Mouse (Mus musculus) intestine, postnatal 0 days (tissue): Measurements from ENCODE around the gene Tmem145. TPM values are rescaled to one million over a fixed set of nuclear protein-coding genes. Genes with fewer than 3 reads are reported as not detected.

Source experiments
- ATAC-seq: fragments of 200-750 bp; cut with Nextera tagmentation; 2 replicates; pipeline ENCODE4 v1.8.0; 2017; ENCODE audit warnings: mild to moderate bottlenecking, moderate TSS enrichment, moderate library complexity
- H3K27ac ChIP-seq: fragments of 300-500 bp; sonication (generic); 2 replicates; pipeline ENCODE4 v1.5.1; 2014; ENCODE audit warnings: mild to moderate bottlenecking, low read depth, low read length, moderate library complexity
- H3K27me3 ChIP-seq: fragments of 300-500 bp; sonication (generic); replicated peaks from 2 replicates; pipeline ENCODE4 v1.6.1; 2014; ENCODE audit warnings: low read length, mixed read lengths; ENCODE audit not compliant: control insufficient read depth, insufficient read depth
- H3K36me3 ChIP-seq: fragments of 300-500 bp; sonication (generic); 2 replicates; pipeline ENCODE4 v1.6.1; 2014; ENCODE audit warnings: mild to moderate bottlenecking, moderate library complexity; ENCODE audit not compliant: control insufficient read depth, insufficient read depth
- H3K4me1 ChIP-seq: fragments of 300-500 bp; sonication (generic); replicated peaks from 2 replicates; pipeline ENCODE4 v1.6.1; 2014; ENCODE audit warnings: antibody characterized with exemption, low read length, mixed read lengths; ENCODE audit not compliant: control insufficient read depth, insufficient read depth
- H3K4me2 ChIP-seq: fragments of 300-500 bp; sonication (generic); replicated peaks from 2 replicates; pipeline ENCODE4 v1.6.1; 2014; ENCODE audit warnings: low read depth, mild to moderate bottlenecking, moderate library complexity
- H3K4me3 ChIP-seq: fragments of 300-500 bp; sonication (generic); 2 replicates; pipeline ENCODE4 v1.5.1; 2014; ENCODE audit warnings: low read depth, low read length
- H3K9ac ChIP-seq: fragments of 300-500 bp; sonication (generic); 2 replicates; pipeline ENCODE4 v1.6.1; 2014; ENCODE audit warnings: mild to moderate bottlenecking, low read depth, low read length
- H3K9me3 ChIP-seq: fragments of 300-500 bp; sonication (generic); 2 replicates; pipeline ENCODE4 v1.6.1; 2016; ENCODE audit warnings: mixed run types; ENCODE audit not compliant: control insufficient read depth
- CTCF ChIP-seq: sonication (generic); IDR thresholded peaks from 2 replicates; pipeline ENCODE4 v1.5.1; 2016; ENCODE audit warnings: low read depth, mild to moderate bottlenecking, control low read depth, antibody characterized with exemption, moderate library complexity
- WGBS: fragments of 180-500 bp; shearing (Covaris S2); extraction: QIAGEN DNeasy Blood & Tissue Kit; methylation state at CpG from one replicate; pipeline ENCODE4 v1.1.7; 2014; 5-methylcytosine and 5-hydroxymethylcytosine counted together
- polyA plus RNA-seq: library from polyadenylated mRNA; unstranded; fragments of >200 nt; fragmentation: Nextera tagmentation; extraction: Ambion mirVana; gene quantifications from 2 replicates; pipeline ENCODE4 v1.2.1, GENCODE M21; 2015

The Tmem145 gene
- polyA plus RNA-seq, 1 experiment from 2014 or later, result 0.69 TPM

GRCm38 (mm10) chr7:25339329-25339728, 33.4 kb downstream of the Tmem145 start:
- peaks cover 41% of the 10 kb centered on the region for H3K36me3 ChIP-seq

GRCm38 (mm10) chr7:25341000-25341784, 35.3 kb downstream of the Tmem145 start:
- Histone ChIP-seq H3K36me3 (peaks cover 28% of the 10 kb centered on the region), H3K4me3 (no peak overlapping the region), H3K27me3 (no peaks in the 10 kb centered on the region), H3K4me1 (no peaks in the 10 kb centered on the region), H3K9ac (no peak overlapping the region), H3K4me2 (no peak overlapping the region), H3K9me3 (no peaks in the 10 kb centered on the region), H3K27ac (no peak overlapping the region)
- no peak for TF ChIP-seq CTCF
- ATAC-seq, result no peak
- whole genome bisulfite sequencing, result 85% methylated on average over 20 of the region's 20 CpGs

More at GRCm38 (mm10) chr7:25339329-25339728, 33.4 kb downstream of the Tmem145 start:
- Histone ChIP-seq H3K9me3 (no peaks in the 10 kb centered on the region), H3K4me1 (no peaks in the 10 kb centered on the region), H3K27me3 (no peaks in the 10 kb centered on the region), H3K27ac (no peak overlapping the region), H3K9ac (no peak overlapping the region), H3K4me3 (no peak overlapping the region), H3K4me2 (no peak overlapping the region)
- peak; percentile 70 for ATAC-seq
- TF ChIP-seq CTCF, result peak; percentile 52; the same call in 1 of the 2 replicates
- WGBS, result 65% methylated on average over 9 of the region's 9 CpGs

GRCm38 (mm10) chr7:25348861-25349260, 43.0 kb downstream of the Tmem145 start:
- Histone ChIP-seq H3K27me3 (no peaks in the 10 kb centered on the region), H3K36me3 (peaks cover 37% of the 10 kb centered on the region), H3K4me3 (no peak overlapping the region), H3K9ac (no peak overlapping the region), H3K9me3 (no peaks in the 10 kb centered on the region), H3K4me2 (no peak overlapping the region), H3K4me1 (no peaks in the 10 kb centered on the region), H3K27ac (no peak overlapping the region)
- ATAC-seq, result no peak
- no peak for TF ChIP-seq CTCF
- WGBS, result 75% methylated on average over 8 of the region's 8 CpGs

- no peak for TF ChIP-seq CTCF
- no peak overlapping the region for H3K9ac ChIP-seq
- 89% methylated on average over 18 of the region's 19 CpGs for WGBS
- no peak overlapping the region for H3K27ac ChIP-seq
- ATAC-seq, result no peak
- H3K4me3 ChIP-seq, result no peak overlapping the region
- H3K4me2 ChIP-seq, result no peak overlapping the region
- H3K27me3 ChIP-seq, result no peaks in the 10 kb centered on the region
- peaks cover 33% of the 10 kb centered on the region for H3K36me3 ChIP-seq
- no peaks in the 10 kb centered on the region for H3K9me3 ChIP-seq
- no peaks in the 10 kb centered on the region for H3K4me1 ChIP-seq
Observed at GRCm38 (mm10) chr7:25358721-25359206, 52.9 kb downstream of the Tmem145 start.

- Histone ChIP-seq H3K4me1 (no peaks in the 10 kb centered on the region), H3K4me2 (no peak overlapping the region), H3K27ac (no peak overlapping the region), H3K9me3 (no peaks in the 10 kb centered on the region), H3K27me3 (peaks cover 13% of the 10 kb centered on the region), H3K36me3 (peaks cover 33% of the 10 kb centered on the region), H3K9ac (no peak overlapping the region), H3K4me3 (no peak overlapping the region)
- ATAC-seq, result no peak
- WGBS, result 86% methylated on average over 19 of the region's 19 CpGs
- TF ChIP-seq CTCF, result peak; percentile 56
Observed at GRCm38 (mm10) chr7:25363151-25363550, 57.2 kb downstream of the Tmem145 start.

GRCm38 (mm10) chr7:25363632-25364031, 57.7 kb downstream of the Tmem145 start:
- H3K9me3 ChIP-seq, result no peaks in the 10 kb centered on the region
- ATAC-seq, result no peak

More at GRCm38 (mm10) chr7:25363632-25364031, 57.7 kb downstream of the Tmem145 start:
- H3K27ac ChIP-seq, result no peak overlapping the region
- H3K27me3 ChIP-seq, result peaks cover 18% of the 10 kb centered on the region
- no peak overlapping the region for H3K9ac ChIP-seq
- peaks cover 33% of the 10 kb centered on the region for H3K36me3 ChIP-seq
- H3K4me2 ChIP-seq, result no peak overlapping the region
- WGBS, result 93% methylated on average over 17 of the region's 17 CpGs
- no peak overlapping the region for H3K4me3 ChIP-seq
- H3K4me1 ChIP-seq, result no peaks in the 10 kb centered on the region
- TF ChIP-seq CTCF, result no peak

Other genes starting within 250 kb of the Tmem145 start
- gene Grik5, start 233.8 kb upstream of the Tmem145 start, polyA plus RNA-seq, result 1.3 TPM in 2 replicates
- 11.6 and 12.1 TPM in 2 replicates for gene Zfp574, start 233.5 kb upstream of the Tmem145 start, polyA plus RNA-seq
- 0.53 and 0.72 TPM in 2 replicates for gene Pou2f2, start 126.4 kb upstream of the Tmem145 start, polyA plus RNA-seq
- 14.8 and 15.8 TPM in 2 replicates for gene Dedd2, start 85.5 kb upstream of the Tmem145 start, polyA plus RNA-seq
- 1.1 and 1.3 TPM in 2 replicates for gene Zfp526, start 84.7 kb upstream of the Tmem145 start, polyA plus RNA-seq
- gene Gsk3a, start 68.3 kb upstream of the Tmem145 start, polyA plus RNA-seq, result 8.8 and 9.7 TPM in 2 replicates
- 7.8 and 8.4 TPM in 2 replicates for gene Erf, start 55.3 kb upstream of the Tmem145 start, polyA plus RNA-seq
- gene Cic, start 38.4 kb upstream of the Tmem145 start, polyA plus RNA-seq, result 17.2 and 21.7 TPM in 2 replicates
- 87.6 and 91.9 TPM in 2 replicates for gene Pafah1b3, start 8.1 kb upstream of the Tmem145 start, polyA plus RNA-seq
- 0.12 TPM in 1 of 2 replicates, not detected in the other for gene Prr19, start 4.7 kb upstream of the Tmem145 start, polyA plus RNA-seq
- gene Megf8, start 11.1 kb downstream of the Tmem145 start, polyA plus RNA-seq, result 3.4 and 3.8 TPM in 2 replicates
- gene Cnfn, start 63.6 kb downstream of the Tmem145 start, polyA plus RNA-seq, result 0.33 TPM in 1 of 2 replicates, not detected in the other
- 15.0 and 17.5 TPM in 2 replicates for gene Lipe, start 92.6 kb downstream of the Tmem145 start, polyA plus RNA-seq
- 0.16 TPM in 1 of 2 replicates, not detected in the other for gene Cxcl17, start 106.8 kb downstream of the Tmem145 start, polyA plus RNA-seq
- gene Ceacam1, start 171.5 kb downstream of the Tmem145 start, polyA plus RNA-seq, result 59.1 and 92.6 TPM in 2 replicates
- gene Ceacam2, start 233.8 kb downstream of the Tmem145 start, polyA plus RNA-seq, result 0.20 and 0.37 TPM in 2 replicates